Mouse (Mus musculus) fat pad, adult 2 months (tissue): ENCODE measurements around the gene Suox.
"Not testable (repeated sequence)": the region's sequence is repeated elsewhere in the genome, so short reads cannot be mapped to it uniquely, and the experiment has no call there.

Source experiments
- DNase-seq: peaks from one replicate; pipeline ENCODE4 v3.0.0-alpha.2; 2011; ENCODE audit warnings: low read depth, low spot score; ENCODE audit errors: extremely low read depth

The Suox gene

DNA sequence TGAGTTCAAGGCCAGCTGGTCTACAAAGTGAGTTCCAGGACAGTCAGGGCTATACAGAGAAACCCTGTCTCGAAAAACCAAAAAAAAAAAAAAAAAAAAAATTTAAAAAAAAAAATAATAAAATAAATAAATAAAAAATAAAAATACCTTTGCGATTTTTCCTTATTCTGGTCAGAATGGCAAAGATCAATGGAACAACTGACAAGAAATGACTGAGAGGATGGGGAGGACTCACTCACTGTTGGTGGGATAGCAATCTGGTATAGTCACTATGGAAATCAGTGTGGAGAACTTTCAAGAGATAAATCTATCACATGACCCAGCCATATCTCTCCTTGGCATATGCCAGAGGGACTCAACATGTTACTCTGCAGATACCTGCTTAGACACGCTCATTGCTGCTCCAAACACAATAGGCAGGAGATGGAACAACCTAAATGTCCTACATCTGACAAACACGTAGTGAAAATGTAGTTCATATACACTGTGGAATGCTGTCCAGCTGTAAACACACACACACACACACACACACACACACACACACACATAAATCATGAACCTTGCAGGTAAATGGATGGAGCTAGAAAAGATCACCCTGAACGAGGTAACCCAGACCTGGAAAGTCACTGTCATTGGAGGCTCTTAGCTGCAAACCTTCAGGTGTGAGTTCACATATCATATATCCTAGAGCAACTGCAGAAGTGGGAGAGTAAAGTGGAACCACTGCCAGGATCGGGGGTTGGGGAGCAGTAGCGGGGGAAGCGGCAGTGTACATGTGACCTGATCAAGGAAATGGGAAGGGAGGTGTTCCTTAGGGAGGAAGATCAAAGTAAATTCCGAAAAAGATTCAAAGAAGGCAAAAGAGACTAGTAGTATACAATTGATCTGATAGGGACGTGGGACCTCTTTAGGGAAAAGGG is 46.2 kb downstream of the Suox start:
- no peak for DNase-seq

DNA sequence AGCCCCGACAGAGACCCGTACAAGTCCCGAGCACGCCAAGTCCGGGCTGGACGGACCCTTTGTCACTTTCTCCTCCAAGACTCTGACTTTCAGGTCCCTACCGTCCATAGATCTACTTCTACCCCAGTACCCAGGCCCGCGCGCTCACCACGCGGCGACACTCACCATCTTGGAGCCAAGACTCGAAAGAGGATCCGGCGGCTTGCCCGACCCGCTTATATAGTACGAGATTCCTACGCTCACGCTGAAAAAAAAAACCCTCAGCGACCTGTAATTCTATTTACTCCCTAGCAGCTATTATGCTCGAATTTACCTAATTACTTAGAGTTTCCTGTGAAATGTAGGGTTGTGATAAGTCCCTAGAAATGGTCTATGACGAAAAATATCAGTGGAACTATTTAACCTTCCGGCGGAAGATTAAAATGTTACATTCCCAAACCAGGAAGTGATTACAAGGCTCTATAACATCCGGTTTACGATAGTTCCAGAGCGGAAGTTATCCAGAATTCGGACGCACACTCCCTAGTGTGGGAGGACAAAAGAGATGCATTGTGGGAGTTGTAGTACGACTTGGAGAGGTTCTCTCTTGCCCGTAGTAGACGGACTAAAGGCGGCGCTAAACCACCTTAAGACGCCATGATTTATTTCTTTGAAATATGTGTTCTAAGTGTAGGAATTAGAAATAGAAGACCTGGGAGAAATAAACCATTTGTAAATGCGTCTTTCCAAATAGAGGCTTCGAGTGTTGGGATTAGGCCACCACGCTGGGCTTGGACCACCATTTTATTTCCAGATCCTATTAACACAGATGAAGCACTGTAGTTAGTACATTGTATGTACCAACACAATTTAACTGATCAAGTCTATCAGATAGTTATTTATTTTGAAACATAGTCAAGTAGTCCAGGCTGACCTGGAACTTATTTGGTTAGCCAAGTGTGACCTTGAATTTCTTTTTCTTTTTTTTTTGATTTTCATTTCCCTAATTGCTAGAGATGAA is 47.3 kb downstream of the Suox start, which contains the start of gene Rps26:
Rps26 (minus strand) TSS at position 437 of the 1,000 bp plus-strand sequence.
- peak; percentile 99 for DNase-seq

DNA sequence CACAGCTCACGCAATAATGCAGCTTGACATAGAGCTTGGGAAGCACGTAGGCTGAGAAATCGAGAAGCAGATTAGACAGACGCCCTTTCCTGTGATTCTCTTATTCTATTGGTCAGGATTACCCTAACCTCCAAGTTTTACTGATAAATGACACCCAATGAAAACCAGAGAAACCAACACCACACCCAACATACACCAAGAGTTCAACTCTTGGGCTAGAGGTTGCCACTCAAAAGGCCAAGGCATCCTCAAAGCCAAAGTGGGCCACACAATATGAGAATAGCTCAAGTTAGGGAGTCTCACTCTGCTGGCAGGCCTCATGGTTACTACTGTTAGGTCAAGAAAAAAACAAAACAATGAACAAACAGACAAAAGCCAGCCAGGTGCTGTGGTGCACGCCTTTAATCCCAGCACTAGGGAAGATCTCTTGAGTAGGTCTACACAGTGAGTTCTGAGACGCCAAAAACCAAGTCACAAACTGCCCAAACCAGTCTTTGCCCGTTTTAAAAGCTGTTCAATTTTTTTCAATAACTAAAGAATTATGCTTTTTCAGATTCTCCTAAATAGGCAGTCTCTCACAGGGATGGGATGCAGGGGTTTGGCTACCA is 48.5 kb downstream of the Suox start:
- DNase-seq: no peak

DNA sequence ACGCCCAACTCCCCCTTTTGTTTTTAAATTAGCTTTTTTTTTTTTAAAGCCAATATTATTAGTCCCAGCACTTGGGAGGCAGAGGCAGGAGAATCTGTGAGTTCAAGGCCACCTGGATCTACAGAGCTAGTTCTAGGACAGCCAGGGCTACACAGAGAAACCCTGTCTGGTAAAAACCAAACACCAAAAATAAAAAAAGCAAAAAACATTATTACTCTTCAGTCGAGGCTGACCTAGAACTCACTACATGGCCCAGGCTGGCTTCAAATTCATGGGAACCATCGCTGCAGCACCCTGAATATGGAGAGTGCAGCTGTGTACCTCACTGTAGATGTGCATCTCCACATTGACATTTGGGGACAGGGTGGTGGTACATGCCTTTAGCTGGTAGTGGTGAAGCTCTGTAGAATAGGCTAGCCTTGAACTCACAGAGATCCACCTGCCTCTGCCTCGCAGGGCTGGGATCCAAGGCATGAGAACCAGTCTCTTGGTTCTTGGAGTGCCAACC is 50.7 kb downstream of the Suox start:
- not testable (repeated sequence) for DNase-seq

DNA sequence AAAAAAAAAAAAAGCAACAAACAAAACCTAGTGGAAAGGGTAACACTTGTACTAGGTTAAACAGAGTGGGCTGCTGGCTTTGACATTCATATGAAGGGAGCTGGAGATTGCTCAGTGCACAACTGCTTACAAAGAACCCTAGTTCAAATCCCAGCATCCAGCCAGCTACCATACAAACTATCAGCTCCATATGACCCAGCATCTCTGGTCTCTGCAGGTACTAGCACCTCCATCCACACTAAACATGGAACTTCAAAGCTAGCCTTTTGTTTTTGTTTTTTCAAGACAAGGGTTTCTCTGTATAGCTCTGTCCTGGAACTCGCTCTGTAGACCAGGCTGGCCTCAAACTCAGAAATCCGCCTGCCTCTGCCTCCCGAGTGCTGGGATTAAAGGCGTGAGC is 51.2 kb downstream of the Suox start:
- DNase-seq: no peak

DNA sequence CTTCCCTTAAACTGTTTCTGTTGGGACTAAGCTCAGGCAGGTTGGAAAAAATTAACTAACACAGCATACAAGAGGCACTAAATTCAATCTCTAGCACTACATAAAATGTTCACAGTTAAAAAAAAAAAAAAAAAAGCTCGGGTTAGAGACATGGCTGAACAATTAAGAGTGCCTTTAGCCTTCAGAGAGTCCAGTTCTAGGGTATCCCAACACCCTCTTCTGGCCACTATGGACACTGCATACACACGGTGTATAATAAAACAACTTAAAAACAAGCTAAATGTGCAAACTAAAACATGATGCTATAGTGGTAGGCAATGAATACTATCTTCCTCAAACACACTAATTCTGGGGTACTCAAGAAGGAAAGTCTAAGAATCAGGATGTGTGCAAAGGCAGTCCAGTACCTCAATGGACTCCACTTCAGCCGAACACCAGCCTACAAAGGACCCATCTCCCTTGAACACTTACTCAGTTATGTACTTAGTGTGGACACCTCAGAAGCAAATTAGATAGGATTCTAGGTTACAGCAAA is 51.8 kb downstream of the Suox start:
- no peak for DNase-seq

DNA sequence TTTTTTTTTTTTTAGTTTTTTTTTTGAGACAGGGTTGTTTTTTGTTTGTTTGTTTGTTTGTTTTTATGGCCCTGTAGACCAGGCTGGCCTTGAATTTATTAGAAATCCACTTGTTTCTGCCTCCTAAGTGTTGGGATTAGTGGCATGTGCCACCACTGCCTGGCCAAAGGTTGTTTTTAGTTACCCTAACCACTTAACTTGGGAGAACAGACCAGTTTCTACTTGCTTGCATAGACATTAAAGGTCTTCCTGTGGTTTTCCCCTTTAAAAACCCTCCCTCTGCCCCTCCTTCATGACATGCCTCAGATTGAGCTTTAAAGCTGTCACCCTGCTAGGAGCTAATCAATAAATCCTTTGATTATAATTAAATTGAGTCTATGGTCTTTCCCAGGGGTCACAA is 53.6 kb downstream of the Suox start:
- no peak for DNase-seq
